ENCODE assay signal across 4 mouse cellular contexts in the genomic region with DNA sequence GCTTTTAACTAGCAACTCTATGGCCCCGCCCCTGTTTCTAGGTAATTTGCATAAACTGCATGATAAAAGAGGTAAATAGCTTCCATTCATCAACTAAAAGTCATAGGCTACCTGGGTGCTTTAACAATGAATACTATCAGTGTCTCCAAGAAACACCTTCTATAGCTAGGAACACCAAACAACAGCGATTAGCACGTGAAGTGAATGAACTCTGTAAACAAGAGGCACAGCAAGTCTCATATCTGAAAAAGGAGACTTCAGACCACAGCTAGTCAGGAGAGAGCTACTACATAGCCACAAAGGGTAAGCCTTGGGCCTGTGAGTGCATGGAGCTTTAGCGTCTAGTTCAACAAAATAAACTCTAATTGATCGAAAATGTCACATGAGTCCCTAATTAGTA.
DNase-seq lines count a peak whose midpoint lies in the region.

No protein-coding gene starts in this region.

- DNase-seq in ES-CJ7 (ENCODE audit: low read depth, low spot score) (peak; percentile 63), R1 (ENCODE audit: low read depth, low spot score) (peak; percentile 77), WW6 (ENCODE audit: low read depth, low spot score) (peak; percentile 1), ZHBTc4 (ENCODE audit: low read depth, low spot score) (peak; percentile 74)

Comparison
In these comparisons a context has a peak if more than half of its experiments do, and no peak if none do; other contexts are left out.
1. Peak in every context shown above with its lines: DNase-seq.
2. DNase-seq: peak in every context shown above with its lines; median percentile 77 in R1; 74 in ZHBTc4; 63 in ES-CJ7; 1 in WW6.